Mouse (Mus musculus) neural tube, embryonic 13.5 days (tissue): ENCODE data around the gene E030018B13Rik. TPM values are rescaled to one million over a fixed set of nuclear protein-coding genes. Genes with fewer than 3 reads are reported as not detected.

ENCODE experiments used
- ATAC-seq: fragments of 200-750 bp; cut with Nextera tagmentation; 2 replicates; pipeline ENCODE4 v1.8.0; 2017; ENCODE audit warnings: low read depth, mild to moderate bottlenecking, moderate TSS enrichment, moderate library complexity
- H3K27ac ChIP-seq: fragments of 300-500 bp; sonication (generic); replicated peaks from 2 replicates; pipeline ENCODE4 v1.5.1; 2015; ENCODE audit warnings: moderate library complexity, mild to moderate bottlenecking, inconsistent platforms
- H3K27me3 ChIP-seq: fragments of 300-500 bp; sonication (generic); 2 replicates; pipeline ENCODE4 v1.6.1; 2015; ENCODE audit warnings: mild to moderate bottlenecking, inconsistent platforms
- H3K36me3 ChIP-seq: fragments of 300-500 bp; sonication (generic); 2 replicates; pipeline ENCODE4 v1.6.1; 2015; ENCODE audit warnings: mild to moderate bottlenecking, inconsistent platforms
- H3K4me1 ChIP-seq: fragments of 300-500 bp; sonication (generic); replicated peaks from 2 replicates; pipeline ENCODE4 v1.6.1; 2015; ENCODE audit warnings: inconsistent platforms
- H3K4me2 ChIP-seq: fragments of 300-500 bp; sonication (generic); 2 replicates; pipeline ENCODE4 v1.6.1; 2015; ENCODE audit warnings: inconsistent platforms, mild to moderate bottlenecking, moderate library complexity
- H3K4me3 ChIP-seq: fragments of 300-500 bp; sonication (generic); 2 replicates; pipeline ENCODE4 v1.5.1; 2015; ENCODE audit warnings: mild to moderate bottlenecking, inconsistent platforms
- H3K9ac ChIP-seq: fragments of 300-500 bp; sonication (generic); 2 replicates; pipeline ENCODE4 v1.6.1; 2015; ENCODE audit warnings: moderate library complexity, mild to moderate bottlenecking, inconsistent platforms
- H3K9me3 ChIP-seq: fragments of 300-500 bp; sonication (generic); 2 replicates; pipeline ENCODE4 v1.6.1; 2016; ENCODE audit warnings: inconsistent platforms
- WGBS: fragments of 180-500 bp; shearing (Covaris S2); methylation state at CpG from one replicate; pipeline ENCODE4 v1.1.7; 2015; 5-methylcytosine and 5-hydroxymethylcytosine counted together
- polyA plus RNA-seq: library from polyadenylated mRNA; unstranded; fragments of >200 nt; fragmentation: Nextera tagmentation; extraction: Ambion mirVana; gene quantifications from 2 replicates; pipeline ENCODE4 v1.2.1, GENCODE M21; 2015

E030018B13Rik gene
- polyA plus RNA-seq, 1 experiment from 2014 or later: 0.20 TPM

DNA sequence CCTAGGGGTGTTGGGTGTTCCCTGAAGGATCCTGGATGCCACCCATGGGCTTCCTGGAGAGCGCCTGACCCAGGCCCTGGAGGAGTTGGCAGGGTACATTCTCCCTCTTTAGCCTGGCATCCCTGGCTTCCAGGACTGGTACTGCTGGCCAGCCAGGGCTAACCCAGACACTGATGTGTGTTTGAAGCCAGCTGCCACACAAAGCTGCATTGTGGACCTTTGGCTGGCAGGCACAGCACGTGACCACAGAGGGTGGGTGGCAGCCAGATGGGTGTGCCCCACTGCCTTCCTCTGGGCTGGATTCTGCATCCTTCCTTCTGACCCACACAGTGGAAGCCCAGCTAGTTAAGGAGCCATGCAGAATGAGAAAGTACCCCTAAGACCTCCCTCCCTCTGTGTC is 48.5 kb downstream of the E030018B13Rik start:
- peaks cover 10% of the 10 kb centered on the region for H3K4me1 ChIP-seq
- H3K4me3 ChIP-seq: no peak overlapping the region
- peak overlapping the region; percentile 75 for H3K27ac ChIP-seq
- no peaks in the 10 kb centered on the region for H3K9me3 ChIP-seq
- no peaks in the 10 kb centered on the region for H3K27me3 ChIP-seq
- no peaks in the 10 kb centered on the region for H3K36me3 ChIP-seq
- H3K9ac ChIP-seq: no peak overlapping the region
- no peak overlapping the region for H3K4me2 ChIP-seq
- ATAC-seq: peak; percentile 85
- WGBS: 60% methylated on average over 2 of the region's 2 CpGs

DNA sequence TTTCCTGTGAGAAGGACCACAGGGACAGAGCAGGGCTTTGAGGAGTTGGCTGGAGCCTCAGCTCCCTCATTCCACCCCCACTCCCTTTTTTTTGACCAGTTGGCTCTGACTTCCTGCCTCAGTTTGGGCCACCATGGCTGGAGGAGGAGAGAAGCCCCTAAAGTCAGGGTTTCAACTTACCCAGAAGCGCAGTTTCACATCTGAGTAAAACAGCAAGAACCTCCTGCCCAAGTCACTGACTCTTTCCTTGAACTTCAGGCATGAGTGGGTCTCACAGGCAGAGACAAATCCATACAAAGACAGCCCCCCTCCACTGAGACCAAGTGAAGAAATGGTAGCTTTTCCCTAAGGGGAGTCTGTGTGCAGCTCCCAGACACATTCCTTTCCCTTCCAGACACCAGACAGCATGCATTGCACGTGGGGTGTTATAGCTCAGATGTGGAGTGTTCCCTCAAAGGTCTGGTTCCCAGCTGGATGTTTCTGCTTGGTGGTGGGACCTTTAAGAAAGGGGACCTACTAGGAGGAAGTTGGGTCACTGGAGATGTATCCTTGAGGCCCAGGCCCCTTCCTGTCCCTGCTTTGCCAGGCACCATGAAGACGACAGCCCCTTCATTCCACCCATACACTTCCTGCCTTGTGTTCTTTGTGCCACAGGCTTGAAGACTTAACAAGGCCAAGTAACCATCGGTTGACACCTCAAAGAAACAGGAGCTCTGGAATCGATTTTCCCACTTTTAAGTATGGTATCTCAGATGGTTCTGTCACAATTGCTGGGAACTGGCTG is 49.2 kb downstream of the E030018B13Rik start:
- Histone ChIP-seq H3K4me3 (no peak overlapping the region), H3K4me1 (peaks cover 10% of the 10 kb centered on the region), H3K9ac (no peak overlapping the region), H3K9me3 (no peaks in the 10 kb centered on the region), H3K36me3 (no peaks in the 10 kb centered on the region), H3K27ac (peak overlapping the region; percentile 75), H3K27me3 (no peaks in the 10 kb centered on the region), H3K4me2 (no peak overlapping the region)
- 79% methylated on average over 5 of the region's 5 CpGs for WGBS
- ATAC-seq: no peak

DNA sequence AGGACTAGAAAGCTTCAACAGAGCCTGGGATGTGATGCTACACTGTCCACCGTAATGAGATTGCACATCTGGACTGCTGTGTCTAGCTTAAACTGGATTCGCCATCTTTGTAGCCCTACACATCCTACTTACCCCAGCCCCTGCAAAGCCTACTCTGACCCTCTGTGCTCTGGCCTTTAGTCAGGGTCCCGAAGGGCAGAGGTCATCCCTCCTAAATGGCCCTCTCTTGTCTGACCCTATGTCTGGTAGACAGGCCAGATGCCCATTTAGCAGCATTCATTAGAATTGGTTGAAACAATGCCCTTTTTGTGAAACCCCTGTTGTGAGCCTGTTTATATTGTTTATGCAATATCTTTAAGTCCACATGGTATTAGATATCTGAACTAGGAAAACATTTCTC is 53.3 kb downstream of the E030018B13Rik start:
- Histone ChIP-seq H3K27me3 (no peaks in the 10 kb centered on the region), H3K4me2 (no peak overlapping the region)
- WGBS: 46% methylated on average over 3 of the region's 3 CpGs

More for the DNA sequence above, 53.3 kb downstream of the E030018B13Rik start:
- Histone ChIP-seq H3K27ac (no peak overlapping the region), H3K4me3 (no peak overlapping the region), H3K4me1 (peaks cover 13% of the 10 kb centered on the region), H3K9me3 (no peaks in the 10 kb centered on the region), H3K9ac (no peak overlapping the region), H3K36me3 (no peaks in the 10 kb centered on the region)
- no peak for ATAC-seq

Other genes starting within 250 kb of the E030018B13Rik start
- gene Klf13, start 22.1 kb downstream of the E030018B13Rik start, polyA plus RNA-seq: 28.1 and 32.5 TPM in 2 replicates
- gene Trpm1, start 237.0 kb downstream of the E030018B13Rik start, polyA plus RNA-seq: 0.26 TPM in 1 of 2 replicates, not detected in the other